Mouse (Mus musculus) stomach, postnatal 0 days (tissue): Measurements from ENCODE around the gene Ablim2. TPM values are rescaled to one million over a fixed set of nuclear protein-coding genes. Genes with fewer than 3 reads are reported as not detected.

Experiments
- ATAC-seq: fragments of 200-750 bp; cut with Nextera tagmentation; 2 replicates; pipeline ENCODE4 v1.8.0; 2017; ENCODE audit not compliant: low FRiP score, low TSS enrichment
- DNase-seq: peaks from one replicate; pipeline ENCODE4 v3.0.0-alpha.2; 2016; ENCODE audit warnings: low spot score
- H3K27ac ChIP-seq: fragments of 300-500 bp; sonication (generic); replicated peaks from 2 replicates; pipeline ENCODE4 v1.5.1; 2014; ENCODE audit warnings: mild to moderate bottlenecking, control low read depth
- H3K27me3 ChIP-seq: fragments of 300-500 bp; sonication (generic); 2 replicates; pipeline ENCODE4 v1.6.1; 2014; ENCODE audit warnings: low read length; ENCODE audit not compliant: control insufficient read depth, insufficient read depth
- H3K36me3 ChIP-seq: fragments of 300-500 bp; sonication (generic); 2 replicates; pipeline ENCODE4 v1.6.1; 2014; ENCODE audit warnings: low read length, mixed read lengths; ENCODE audit not compliant: control insufficient read depth, insufficient read depth
- H3K4me1 ChIP-seq: fragments of 300-500 bp; sonication (generic); replicated peaks from 2 replicates; pipeline ENCODE4 v1.6.1; 2014; ENCODE audit warnings: antibody characterized with exemption; ENCODE audit not compliant: control insufficient read depth, insufficient read depth
- H3K4me2 ChIP-seq: fragments of 300-500 bp; sonication (generic); replicated peaks from 2 replicates; pipeline ENCODE4 v1.6.1; 2014; ENCODE audit warnings: low read depth, mild to moderate bottlenecking, control low read depth, moderate library complexity
- H3K4me3 ChIP-seq: fragments of 300-500 bp; sonication (generic); 2 replicates; pipeline ENCODE4 v1.5.1; 2014; ENCODE audit warnings: low read depth, low read length, control low read depth
- H3K9ac ChIP-seq: fragments of 300-500 bp; sonication (generic); 2 replicates; pipeline ENCODE4 v1.6.1; 2014; ENCODE audit warnings: mild to moderate bottlenecking, low read length, control low read depth, mixed read lengths
- H3K9me3 ChIP-seq: fragments of 300-500 bp; sonication (generic); 2 replicates; pipeline ENCODE4 v1.6.1; 2016; ENCODE audit warnings: low read length; ENCODE audit not compliant: control insufficient read depth
- CTCF ChIP-seq: IDR thresholded peaks from 2 replicates; pipeline ENCODE4 v1.5.1; 2016; ENCODE audit warnings: antibody characterized with exemption, low read depth, mild to moderate bottlenecking, moderate library complexity
- EP300 ChIP-seq: optimal IDR thresholded peaks from 2 replicates; pipeline ENCODE3; 2016; ENCODE audit warnings: antibody characterized with exemption
- WGBS: fragments of 180-500 bp; shearing (Covaris S2); extraction: QIAGEN DNeasy Blood & Tissue Kit; methylation state at CpG from one replicate; pipeline ENCODE4 v1.1.7; 2014; 5-methylcytosine and 5-hydroxymethylcytosine counted together
- polyA plus RNA-seq: library from polyadenylated mRNA; unstranded; fragments of >200 nt; fragmentation: Nextera tagmentation; extraction: Ambion mirVana; gene quantifications from 2 replicates; pipeline ENCODE4 v1.2.1, GENCODE M21; 2015

Gene Ablim2
- polyA plus RNA-seq, 1 experiment from 2014 or later = 1.3 TPM

DNA sequence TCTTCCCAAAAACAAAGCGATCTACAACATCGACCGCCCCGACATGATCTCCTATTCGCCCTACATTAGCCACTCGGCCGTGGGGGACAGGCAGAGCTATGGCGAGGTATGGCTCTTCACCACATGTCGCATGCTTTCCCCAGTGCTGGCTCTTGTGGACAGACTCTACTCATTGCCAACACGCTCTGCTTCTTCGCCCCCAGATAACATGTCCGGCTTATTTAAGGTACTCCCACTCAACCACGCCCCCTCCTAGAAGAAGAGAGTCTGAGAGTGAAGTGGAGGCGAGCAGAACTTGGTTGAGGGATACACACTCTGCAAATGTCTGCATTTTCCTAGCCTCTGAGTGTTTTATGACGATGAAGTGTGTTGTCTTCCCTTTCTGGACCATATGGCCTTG lies 79.3 kb downstream of the Ablim2 start:
- Histone ChIP-seq H3K36me3 (no peaks in the 10 kb centered on the region), H3K9ac (no peak overlapping the region), H3K4me1 (no peaks in the 10 kb centered on the region), H3K27me3 (no peaks in the 10 kb centered on the region), H3K27ac (no peak overlapping the region), H3K9me3 (no peaks in the 10 kb centered on the region), H3K4me3 (no peak overlapping the region), H3K4me2 (no peak overlapping the region)
- TF ChIP-seq CTCF = no peak
- no peak for TF ChIP-seq EP300
- DNase-seq (no peak), ATAC-seq (no peak)
- 89% methylated on average over 15 of the region's 15 CpGs for WGBS

DNA sequence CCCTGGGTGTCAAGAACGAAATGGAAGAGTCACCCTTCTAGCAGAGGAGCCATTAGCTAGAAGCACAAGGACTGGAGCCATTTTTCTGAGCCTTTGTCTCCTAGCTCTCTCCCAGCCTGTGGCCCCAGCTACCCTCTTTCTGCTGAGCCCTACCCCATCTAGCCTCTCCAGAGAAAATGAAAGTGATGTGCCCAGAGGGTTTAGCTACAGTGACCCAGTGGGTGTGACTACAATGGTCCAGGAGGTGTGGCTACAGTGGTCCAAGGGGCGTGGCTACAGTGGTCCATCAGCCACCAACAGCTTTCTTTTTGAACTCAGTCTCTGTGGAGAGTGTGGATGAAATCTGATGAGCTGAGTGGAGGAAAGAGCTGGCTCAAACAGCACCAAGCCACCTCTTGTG lies 81.6 kb downstream of the Ablim2 start:
- Histone ChIP-seq H3K9me3 (no peaks in the 10 kb centered on the region), H3K9ac (no peak overlapping the region), H3K36me3 (no peaks in the 10 kb centered on the region), H3K4me1 (no peaks in the 10 kb centered on the region), H3K4me2 (no peak overlapping the region), H3K4me3 (no peak overlapping the region), H3K27ac (no peak overlapping the region), H3K27me3 (no peaks in the 10 kb centered on the region)
- TF ChIP-seq EP300 (no peak), CTCF (no peak)
- 41% methylated on average over 2 of the region's 2 CpGs for WGBS
- DNase-seq (no peak), ATAC-seq (no peak)

DNA sequence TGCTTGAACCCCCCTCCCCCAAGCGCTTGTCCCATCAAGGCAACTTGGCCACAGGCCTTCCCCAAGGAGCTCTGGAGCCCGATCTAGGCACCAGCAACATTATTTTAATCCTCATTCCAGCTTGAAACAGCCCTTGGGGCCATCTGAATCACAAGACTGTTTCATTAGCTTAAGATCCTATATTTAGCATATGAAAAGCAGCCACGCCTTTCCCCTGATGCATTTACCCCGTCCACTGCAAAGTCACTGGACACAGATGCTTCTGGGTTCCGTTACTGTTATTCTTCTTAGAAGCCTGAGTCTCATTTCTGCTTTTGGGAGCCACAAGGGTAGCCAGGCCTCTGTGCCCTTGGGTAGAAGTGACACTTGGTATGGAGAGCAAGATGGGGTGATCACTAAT lies 93.8 kb downstream of the Ablim2 start:
- Histone ChIP-seq H3K27me3 (no peaks in the 10 kb centered on the region), H3K4me2 (no peak overlapping the region), H3K4me3 (no peak overlapping the region), H3K9ac (no peak overlapping the region), H3K4me1 (no peaks in the 10 kb centered on the region), H3K27ac (no peak overlapping the region), H3K36me3 (no peaks in the 10 kb centered on the region), H3K9me3 (no peaks in the 10 kb centered on the region)
- no peak for ATAC-seq
- DNase-seq = no peak
- 62% methylated on average over 5 of the region's 5 CpGs for WGBS
- no peak for TF ChIP-seq EP300

DNA sequence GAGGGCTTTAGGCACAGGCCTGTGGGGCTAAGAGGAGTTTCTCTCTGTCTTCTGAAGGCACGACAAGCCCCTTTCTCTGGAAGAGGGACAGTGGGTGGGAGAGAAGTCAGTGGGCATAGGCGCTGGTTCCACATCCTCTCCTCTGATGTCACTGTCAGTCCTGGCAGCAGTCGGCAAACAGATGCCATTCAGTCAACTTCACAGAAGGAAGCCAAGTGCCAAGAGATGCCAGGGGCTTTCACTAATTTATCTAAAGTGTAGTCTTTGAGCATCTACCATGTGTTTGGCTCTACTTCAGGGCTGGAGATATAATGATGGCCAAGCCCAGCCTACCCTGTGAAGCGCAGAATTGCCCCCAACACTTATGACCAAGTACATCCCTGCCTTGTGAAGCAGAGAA lies 95.8 kb downstream of the Ablim2 start:
- no peaks in the 10 kb centered on the region for H3K4me1 ChIP-seq
- no peak overlapping the region for H3K4me3 ChIP-seq
- H3K4me2 ChIP-seq = no peak overlapping the region
- no peak overlapping the region for H3K27ac ChIP-seq
- DNase-seq (no peak), ATAC-seq (no peak)
- H3K9me3 ChIP-seq = no peaks in the 10 kb centered on the region
- no peaks in the 10 kb centered on the region for H3K27me3 ChIP-seq
- H3K36me3 ChIP-seq = no peaks in the 10 kb centered on the region
- no peak overlapping the region for H3K9ac ChIP-seq
- WGBS = 89% methylated on average over 4 of the region's 4 CpGs
- TF ChIP-seq CTCF (no peak), EP300 (no peak)

DNA sequence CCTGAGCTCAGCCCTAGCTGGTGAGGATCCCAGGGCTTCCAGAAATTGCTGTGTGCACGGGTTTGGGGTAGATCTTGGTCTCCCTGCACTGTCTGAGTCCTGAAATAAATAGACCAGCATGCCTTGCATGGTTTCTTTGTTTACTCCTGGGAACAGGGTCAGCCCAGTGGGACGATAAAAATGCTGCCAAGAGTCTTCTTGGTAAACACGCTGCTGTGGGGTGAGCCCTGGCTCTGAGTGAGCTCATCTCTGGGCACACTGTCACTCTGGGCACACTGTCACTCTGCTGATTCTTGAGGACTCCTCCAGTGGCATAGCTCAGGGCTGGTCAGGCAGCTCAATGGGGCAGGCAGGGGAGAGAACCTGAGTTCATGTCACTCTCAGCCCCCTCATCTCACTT lies 98.6 kb downstream of the Ablim2 start:
- no peak for DNase-seq
- no peaks in the 10 kb centered on the region for H3K4me1 ChIP-seq
- H3K9me3 ChIP-seq = no peaks in the 10 kb centered on the region
- H3K4me3 ChIP-seq = no peak overlapping the region
- no peak overlapping the region for H3K27ac ChIP-seq
- no peak overlapping the region for H3K9ac ChIP-seq
- TF ChIP-seq EP300 (no peak), CTCF (no peak)
- H3K27me3 ChIP-seq = no peaks in the 10 kb centered on the region
- no peak for ATAC-seq
- H3K36me3 ChIP-seq = no peaks in the 10 kb centered on the region
- no peak overlapping the region for H3K4me2 ChIP-seq
- 13% methylated on average over 3 of the region's 3 CpGs for WGBS

DNA sequence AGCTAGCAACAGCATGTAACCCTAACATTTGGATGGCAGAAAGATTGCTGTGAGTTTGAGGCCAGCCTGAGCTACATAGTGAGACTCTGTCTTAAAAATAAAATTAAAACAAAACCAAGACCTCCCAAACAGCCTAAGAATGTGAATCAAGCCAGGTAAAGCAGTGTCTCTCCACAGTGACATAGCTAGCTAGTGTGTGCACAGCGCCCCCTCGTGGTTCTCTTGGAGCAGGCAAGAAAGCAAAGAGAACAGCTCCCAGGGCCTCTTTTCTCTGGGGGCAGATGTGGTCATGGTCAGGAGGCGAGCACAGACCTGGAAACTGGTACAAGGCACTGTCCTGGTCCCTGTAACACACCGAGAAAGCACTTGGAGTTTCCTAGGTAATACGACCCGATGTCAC lies 100.4 kb downstream of the Ablim2 start:
- no peak overlapping the region for H3K9ac ChIP-seq
- no peak overlapping the region for H3K4me3 ChIP-seq
- no peak overlapping the region for H3K27ac ChIP-seq
- ATAC-seq (no peak), DNase-seq (peak; percentile 83)
- 17% methylated on average over 6 of the region's 6 CpGs for WGBS
- no peak overlapping the region for H3K4me2 ChIP-seq
- H3K36me3 ChIP-seq = no peaks in the 10 kb centered on the region
- no peaks in the 10 kb centered on the region for H3K27me3 ChIP-seq
- TF ChIP-seq EP300 = no peak
- TF ChIP-seq CTCF = peak; percentile 96
- H3K9me3 ChIP-seq = no peaks in the 10 kb centered on the region
- no peaks in the 10 kb centered on the region for H3K4me1 ChIP-seq
